Mouse (Mus musculus): Measurements from ENCODE around the gene Prss23.

DNA sequence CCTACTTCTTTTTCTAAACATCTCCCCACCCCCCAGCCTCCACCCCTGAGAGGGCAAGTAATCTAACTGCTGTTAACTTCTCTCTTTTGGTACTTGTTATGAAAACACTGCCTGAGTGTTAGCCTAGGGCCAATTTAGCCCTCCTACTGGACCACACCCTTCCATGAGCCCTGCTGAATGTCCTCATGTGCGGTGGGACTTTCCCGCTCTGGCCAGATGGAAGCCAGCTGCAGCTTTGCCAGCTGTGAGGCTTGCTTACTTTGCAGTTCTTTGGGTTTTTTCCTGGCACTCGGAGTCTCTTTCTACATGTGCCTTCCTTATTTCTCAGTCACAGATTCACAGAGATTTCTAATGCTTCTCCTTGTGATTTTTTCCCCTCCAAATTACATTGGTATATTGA is 45.3 kb downstream of the Prss23 start:
- TF ChIP-seq CTCF (IDR thresholded peaks at IDR 0.05; ENCODE audit: low read depth, low read length), result no peak
- TF ChIP-seq POLR2A (IDR thresholded peaks at IDR 0.05; ENCODE audit: extremely low read depth, insufficient read depth, low read length), result no peak
